ENCODE assay signal across 30 mouse cellular contexts in the genomic region with DNA sequence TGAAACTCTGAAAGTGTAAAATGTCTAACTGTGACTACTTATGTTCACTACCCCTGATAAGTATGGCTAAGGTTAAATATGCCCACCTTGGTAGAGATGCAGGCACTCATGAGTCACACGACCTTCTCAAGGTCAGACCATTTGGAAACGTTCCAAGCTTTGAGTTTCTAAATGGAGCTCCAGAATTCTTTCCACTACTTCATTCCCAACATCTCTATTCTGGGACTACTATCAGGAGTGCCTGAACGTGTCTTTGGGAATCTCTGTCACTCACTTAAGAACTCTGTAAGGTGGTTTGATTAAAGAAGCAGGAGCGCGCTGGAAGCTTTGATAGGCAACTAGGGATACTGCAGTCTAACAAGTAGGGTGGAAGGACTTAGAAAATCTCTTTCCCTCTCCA. TPM values are rescaled to one million over a fixed set of nuclear protein-coding genes. Genes with fewer than 3 reads are reported as not detected.
DNase-seq lines count a peak whose midpoint lies in the region; ATAC-seq and TF ChIP-seq lines count a peak whose summit lies in the region.
"Had no signal": no experiment of that assay in that cellular context is flagged by ENCODE, and none has a peak within 500 bp of the region (broad histone marks: within the 10 kb centered on the region; RNA-seq: fewer than 3 reads in every experiment).

No protein-coding gene starts in this region.

- no peak overlapping the region for H3K9ac ChIP-seq in lung, embryonic 14.5 days
- no peak overlapping the region for H3K9ac ChIP-seq in heart, embryonic 11.5 days (ENCODE audit: low read depth, low read length)
- peak overlapping the region; percentile 49 for H3K9ac ChIP-seq in heart, embryonic 16.5 days (ENCODE audit: low read length)
- H3K9ac ChIP-seq: embryonic facial prominence, embryonic 15.5 days; forebrain, embryonic 12.5 days; forebrain, postnatal 0 days; hindbrain, embryonic 12.5 days; liver, embryonic 12.5 days; liver, postnatal 0 days; neural tube, embryonic 15.5 days had no signal

- DNase-seq in lung, embryonic 14.5 days = peak; percentile 9
- DNase-seq in lung, adult 2 months = no peak
- DNase-seq in layer of hippocampus, adult 8-10 months (ENCODE audit: low spot score in 2 of 2) = no peak
- DNase-seq in natural killer cell, adult 2 months (ENCODE audit: low spot score in 2 of 2) = no peak
- DNase-seq: adrenal gland, postnatal 36 days; cerebellum, adult 2 months; cerebellum, postnatal 14 days; forebrain, postnatal 0 days; kidney, adult 8-10 months; kidney, postnatal 10 days; left cerebral cortex, postnatal 4 days; liver, postnatal 0 days; lung, postnatal 10 days; midbrain, embryonic 14.5 days; spleen, adult 18-20 months; thymus, adult 2 months; thymus, postnatal 36 days had no signal

- no peaks in the 10 kb centered on the region for H3K4me1 ChIP-seq in lung, embryonic 14.5 days (ENCODE audit: insufficient read depth)
- H3K4me1 ChIP-seq in lung, adult 2 months (ENCODE audit: control insufficient read depth, insufficient read depth, low read length) = no peaks in the 10 kb centered on the region
- peaks cover 8% of the 10 kb centered on the region; the same call in 1 of the 2 replicates for H3K4me1 ChIP-seq in heart, embryonic 11.5 days (ENCODE audit: control insufficient read depth, insufficient read depth, low read length)
- peaks cover 17% of the 10 kb centered on the region for H3K4me1 ChIP-seq in heart, embryonic 16.5 days (ENCODE audit: control insufficient read depth, insufficient read depth, low read length)
- H3K4me1 ChIP-seq: embryonic facial prominence, embryonic 10.5 days; embryonic facial prominence, embryonic 15.5 days; forebrain, embryonic 12.5 days; hindbrain, embryonic 12.5 days; liver, embryonic 12.5 days; neural tube, embryonic 15.5 days had no signal

- WGBS in lung, embryonic 14.5 days = 53% methylated on average over 5 of the region's 5 CpGs
- 60% methylated on average over 5 of the region's 5 CpGs for WGBS in lung, adult 2 months
- 27% methylated on average over 5 of the region's 5 CpGs for WGBS in heart, embryonic 11.5 days (ENCODE audit: insufficient replicate concordance)
- 21% methylated on average over 5 of the region's 5 CpGs for WGBS in heart, embryonic 16.5 days

- TF ChIP-seq CTCF in lung, embryonic 14.5 days (IDR thresholded peaks at IDR 0.05; ENCODE audit: low read depth) = no peak
- TF ChIP-seq CTCF in lung, adult 2 months (IDR thresholded peaks at IDR 0.05; ENCODE audit: insufficient read depth, low read length) = no peak

- no peak overlapping the region for H3K4me3 ChIP-seq in lung, embryonic 14.5 days (ENCODE audit: low read depth, low read length)
- H3K4me3 ChIP-seq in lung, adult 2 months (replicated peaks; ENCODE audit: extremely low read depth, low read depth, low read length) = no peak overlapping the region
- H3K4me3 ChIP-seq in heart, embryonic 11.5 days (ENCODE audit: low read depth, low read length) = no peak overlapping the region
- no peak overlapping the region for H3K4me3 ChIP-seq in heart, embryonic 16.5 days (ENCODE audit: low read length)
- H3K4me3 ChIP-seq: embryonic facial prominence, embryonic 10.5 days; embryonic facial prominence, embryonic 15.5 days; forebrain, embryonic 12.5 days; hindbrain, embryonic 12.5 days; liver, embryonic 12.5 days; neural tube, embryonic 15.5 days had no signal

- TF ChIP-seq POLR2A in lung, adult 2 months (IDR thresholded peaks at IDR 0.05; ENCODE audit: borderline replicate concordance, extremely low read depth, low read depth, low read length) = no peak

- no peak overlapping the region for H3K27ac ChIP-seq in lung, embryonic 14.5 days (ENCODE audit: low read depth)
- peak overlapping the region; percentile 84 for H3K27ac ChIP-seq in heart, embryonic 11.5 days (ENCODE audit: low read depth, low read length)
- peak overlapping the region; percentile 90 for H3K27ac ChIP-seq in heart, embryonic 16.5 days (ENCODE audit: low read length)
- H3K27ac ChIP-seq: embryonic facial prominence, embryonic 10.5 days; embryonic facial prominence, embryonic 15.5 days; forebrain, embryonic 12.5 days; hindbrain, embryonic 12.5 days; liver, embryonic 12.5 days; macrophage; neural tube, embryonic 15.5 days; stomach, postnatal 0 days had no signal

- no peaks in the 10 kb centered on the region for H3K27me3 ChIP-seq in lung, embryonic 14.5 days (ENCODE audit: insufficient read depth, low read length)
- H3K27me3 ChIP-seq in heart, embryonic 11.5 days (ENCODE audit: control insufficient read depth, insufficient read depth, low read length) = no peaks in the 10 kb centered on the region
- no peaks in the 10 kb centered on the region for H3K27me3 ChIP-seq in heart, embryonic 16.5 days (ENCODE audit: control insufficient read depth, insufficient read depth, low read length)
- H3K27me3 ChIP-seq: embryonic facial prominence, embryonic 15.5 days; forebrain, embryonic 12.5 days; hindbrain, embryonic 12.5 days; liver, embryonic 12.5 days; neural tube, embryonic 15.5 days had no signal

- H3K36me3 ChIP-seq in lung, embryonic 14.5 days (ENCODE audit: insufficient read depth) = no peaks in the 10 kb centered on the region
- no peaks in the 10 kb centered on the region for H3K36me3 ChIP-seq in heart, embryonic 11.5 days (ENCODE audit: control insufficient read depth, insufficient read depth, low read length)
- H3K36me3 ChIP-seq in heart, embryonic 16.5 days (ENCODE audit: control insufficient read depth, insufficient read depth) = no peaks in the 10 kb centered on the region
- H3K36me3 ChIP-seq: embryonic facial prominence, embryonic 10.5 days; embryonic facial prominence, embryonic 15.5 days; forebrain, embryonic 12.5 days; hindbrain, embryonic 12.5 days; liver, embryonic 12.5 days; neural tube, embryonic 15.5 days had no signal

- no peak overlapping the region for H3K4me2 ChIP-seq in lung, embryonic 14.5 days
- peak overlapping the region; percentile 17 for H3K4me2 ChIP-seq in heart, embryonic 11.5 days
- H3K4me2 ChIP-seq in heart, embryonic 16.5 days (ENCODE audit: low read depth, low read length) = peak overlapping the region; percentile 54
- H3K4me2 ChIP-seq: embryonic facial prominence, embryonic 15.5 days; forebrain, embryonic 12.5 days; hindbrain, embryonic 12.5 days; liver, embryonic 12.5 days; neural tube, embryonic 15.5 days had no signal

- no peak for ATAC-seq in lung, embryonic 14.5 days (ENCODE audit: insufficient read depth)
- peak; percentile 65 for ATAC-seq in heart, embryonic 11.5 days (replicated peaks; ENCODE audit: insufficient number of reproducible peaks, low FRiP score, low TSS enrichment)
- peak; percentile 91 for ATAC-seq in heart, embryonic 16.5 days (replicated peaks; ENCODE audit: extremely low read depth, insufficient read depth, low FRiP score)
- no peak for ATAC-seq in activated CD4-positive, CD25-positive, alpha-beta regulatory T cell, adult 4 months
- ATAC-seq: CD4-positive, CD25-positive, alpha-beta regulatory T cell, adult 4 months; forebrain, postnatal 0 days; intestine, embryonic 16.5 days; liver, embryonic 12.5 days; liver, postnatal 0 days had no signal

- no peaks in the 10 kb centered on the region for H3K9me3 ChIP-seq in lung, embryonic 14.5 days (ENCODE audit: low read depth, low read length)
- H3K9me3 ChIP-seq in heart, embryonic 11.5 days (replicated peaks; ENCODE audit: control insufficient read depth, low read length) = no peaks in the 10 kb centered on the region
- H3K9me3 ChIP-seq in heart, embryonic 16.5 days (replicated peaks; ENCODE audit: control insufficient read depth, low read length) = no peaks in the 10 kb centered on the region
- H3K9me3 ChIP-seq: embryonic facial prominence, embryonic 10.5 days; embryonic facial prominence, embryonic 15.5 days; forebrain, embryonic 12.5 days; hindbrain, embryonic 12.5 days; liver, embryonic 12.5 days; neural tube, embryonic 15.5 days had no signal

RNA-seq across cellular contexts. Expression of a gene that starts 43.3 kb away (rescaled TPM):
- 8.1 and 10.6 TPM in 2 replicates for polyA plus RNA-seq in lung, embryonic 14.5 days (2014; fragmentation: Nextera tagmentation; extraction: Ambion mirVana)
- 4.8 and 8.0 TPM in 2 replicates for polyA plus RNA-seq in lung, adult 2 months (2012; rRNA removed)
- polyA plus RNA-seq in heart, embryonic 11.5 days (2014; fragmentation: Nextera tagmentation; extraction: Ambion mirVana) = 126 and 148 TPM in 2 replicates
- polyA plus RNA-seq in heart, embryonic 16.5 days (2015; fragmentation: Nextera tagmentation; extraction: Ambion mirVana) = 84.6 and 88.5 TPM in 2 replicates
- polyA plus RNA-seq in activated CD4-positive, CD25-positive, alpha-beta regulatory T cell, adult 4 months (2017; shearing (Covaris generic)) = under 1 TPM in 1 of 2 experiments, not detected in 1; 0.03 TPM
- 100 to 1,000 TPM; 280 to 313 (median 296) TPM for total RNA-seq in layer of hippocampus, adult 8-10 months (2022)

Comparison
In these comparisons a context has a peak if more than half of its experiments do, and no peak if none do; other contexts are left out.
1. ATAC-seq: peak in heart, embryonic 11.5 days (single experiment) and heart, embryonic 16.5 days (single experiment); none in lung, embryonic 14.5 days (single experiment) and activated CD4-positive, CD25-positive, alpha-beta regulatory T cell, adult 4 months (single experiment).